Mouse (Mus musculus) spleen, adult 2 months (tissue): ENCODE results near the gene Gm11569. TPM values are rescaled to one million over a fixed set of nuclear protein-coding genes. Genes with fewer than 3 reads are reported as not detected.
"Not testable (repeated sequence)": the region's sequence is repeated elsewhere in the genome, so short reads cannot be mapped to it uniquely, and the experiment has no call there.

ENCODE experiments used
- DNase-seq, 2 experiments: peaks; one replicate each; pipeline versions ENCODE4 v3.0.0 to v3.0.0-alpha.2; 2012 to 2021; ENCODE audit warnings: low spot score in 2 of 2, low read depth in 1 of 2
- H3K27ac ChIP-seq: fragments of 200-500 bp; 2 replicates; pipeline ENCODE4 v1.5.1; 2012; ENCODE audit warnings: low read length, inconsistent platforms; ENCODE audit not compliant: insufficient read depth
- H3K27me3 ChIP-seq: fragments of 200-500 bp; 2 replicates; pipeline ENCODE4 v1.6.1; 2012; ENCODE audit warnings: mild to moderate bottlenecking, moderate library complexity, low read length, inconsistent platforms; ENCODE audit not compliant: control insufficient read depth, insufficient read depth
- H3K36me3 ChIP-seq: fragments of 200-500 bp; 2 replicates; pipeline ENCODE4 v1.6.1; 2012; ENCODE audit warnings: mild to moderate bottlenecking, low read length, inconsistent platforms; ENCODE audit not compliant: control insufficient read depth, insufficient read depth
- H3K4me1 ChIP-seq: fragments of 200-500 bp; 2 replicates; pipeline ENCODE4 v1.6.1; 2011; ENCODE audit warnings: inconsistent platforms; ENCODE audit not compliant: control insufficient read depth, insufficient read depth, insufficient read length
- H3K4me3 ChIP-seq: fragments of 200-500 bp; 2 replicates; pipeline ENCODE4 v1.5.1; 2011; ENCODE audit warnings: mild to moderate bottlenecking, inconsistent platforms; ENCODE audit not compliant: insufficient read depth, insufficient read length; ENCODE audit errors: extremely low read depth
- CTCF ChIP-seq: fragments of 200-500 bp; IDR thresholded peaks from 2 replicates; pipeline ENCODE4 v1.5.1; 2011; ENCODE audit warnings: mild to moderate bottlenecking, inconsistent platforms; ENCODE audit not compliant: insufficient read depth, insufficient read length, insufficient replicate concordance; ENCODE audit errors: extremely low read depth
- POLR2A ChIP-seq: fragments of 200-500 bp; IDR thresholded peaks from 2 replicates; pipeline ENCODE4 v1.6.1; 2011; ENCODE audit warnings: low read depth, low read length, inconsistent platforms
- WGBS: fragments of 180-500 bp; shearing (Covaris S2); methylation state at CpG from one replicate; pipeline ENCODE4 v1.1.7; 2018; 5-methylcytosine and 5-hydroxymethylcytosine counted together
- polyA plus RNA-seq: library from polyadenylated mRNA; depleted of rRNA; stranded (reverse); fragments of >200 nt; gene quantifications from 2 replicates; pipeline ENCODE4 v1.2.3, GENCODE M21; 2012; rRNA removed

The Gm11569 gene
- polyA plus RNA-seq, 1 experiment = not detected

DNA sequence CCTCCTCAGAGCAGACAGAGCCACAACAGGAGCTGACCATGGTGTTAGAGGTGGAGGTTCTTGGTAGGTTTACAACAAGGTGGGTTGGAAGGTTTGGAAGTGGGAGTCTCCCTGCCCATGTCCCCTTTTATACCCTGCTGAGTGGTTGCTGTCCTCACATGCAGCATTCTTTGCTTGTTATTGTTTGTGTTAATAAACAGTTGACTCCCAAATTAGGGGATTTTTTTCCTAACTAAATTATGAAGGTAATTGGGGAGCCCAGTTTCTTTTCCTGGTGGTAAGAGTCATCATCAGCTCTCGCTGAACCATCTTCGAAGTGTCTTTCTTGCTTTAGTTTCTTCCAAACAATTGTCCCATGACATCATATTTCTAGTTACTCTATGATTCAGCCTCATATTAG lies 18.1 kb downstream of the Gm11569 start, which contains the start of gene Krtap4-8:
Krtap4-8 (minus strand) TSS at position 101 of the 400 bp plus-strand sequence.
- 89% methylated on average over 2 of the region's 2 CpGs for WGBS
- no peak for DNase-seq
- TF ChIP-seq CTCF (no peak), POLR2A (no peak)
- H3K27me3 ChIP-seq = no peaks in the 10 kb centered on the region
- H3K4me3 ChIP-seq = no peak within 1 kb of the TSS
- no peaks in the 10 kb centered on the region for H3K36me3 ChIP-seq
- H3K4me1 ChIP-seq = no peaks in the 10 kb centered on the region
- no peak within 1 kb of the TSS for H3K27ac ChIP-seq

- H3K4me1 ChIP-seq = no peaks in the 10 kb centered on the region
- no peak for DNase-seq
- TF ChIP-seq POLR2A (no peak), CTCF (no peak)
- H3K36me3 ChIP-seq = no peaks in the 10 kb centered on the region
- no peaks in the 10 kb centered on the region for H3K27me3 ChIP-seq
- 79% methylated on average over 7 of the region's 7 CpGs for WGBS
- H3K4me3 ChIP-seq = no peak overlapping the region
- no peak overlapping the region for H3K27ac ChIP-seq
Observed at GRCm38 (mm10) chr11:99778401-99778800, 20.3 kb downstream of the Gm11569 start.

DNA sequence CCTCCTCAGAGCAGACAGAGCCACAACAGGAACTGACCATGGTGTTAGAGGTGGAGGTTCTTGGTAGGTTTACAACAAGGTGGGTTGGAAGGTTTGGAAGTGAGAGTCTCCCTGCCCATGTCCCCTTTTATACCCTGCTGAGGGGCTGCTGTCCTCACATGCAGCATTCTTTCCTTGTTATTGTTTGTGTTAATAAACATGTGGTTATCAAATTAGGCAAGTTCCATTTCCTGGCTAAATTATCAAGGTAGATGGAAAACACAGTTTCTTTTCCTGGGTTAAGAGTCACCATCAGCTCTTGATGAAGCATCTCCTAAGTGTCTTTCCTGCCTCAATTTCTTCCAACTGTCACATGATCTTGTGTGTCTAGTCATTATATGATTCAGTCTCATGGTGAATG lies 25.9 kb downstream of the Gm11569 start, which contains the start of gene Gm11595:
Gm11595 (minus strand) TSS at position 101 of the 400 bp plus-strand sequence.
- not testable (repeated sequence) for H3K36me3 ChIP-seq, DNase-seq, H3K4me3 ChIP-seq, H3K4me1 ChIP-seq, H3K27ac ChIP-seq, H3K27me3 ChIP-seq

DNA sequence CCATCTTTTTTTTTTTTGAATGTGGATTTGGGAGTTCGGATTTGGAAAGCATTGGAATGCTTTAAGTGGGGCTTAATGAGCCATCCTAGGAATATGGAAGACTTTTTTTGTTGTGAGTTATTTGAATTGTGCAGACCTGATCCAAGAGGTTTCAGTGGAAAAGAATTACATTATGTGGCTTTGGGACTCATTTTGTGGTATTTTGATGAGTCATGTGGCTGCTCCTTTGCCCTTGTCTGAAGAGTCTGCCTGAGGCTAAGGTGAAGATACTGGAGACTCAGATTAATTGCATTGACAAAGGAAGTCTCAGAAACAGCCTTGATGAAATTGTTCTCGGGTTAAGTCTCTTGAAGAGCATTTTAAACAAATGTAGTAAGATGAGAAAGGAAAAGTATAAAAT lies 30.3 kb downstream of the Gm11569 start:
- Histone ChIP-seq H3K4me1 (no peaks in the 10 kb centered on the region), H3K27me3 (no peaks in the 10 kb centered on the region), H3K36me3 (no peaks in the 10 kb centered on the region), H3K27ac (no peak overlapping the region), H3K4me3 (no peak overlapping the region)
- TF ChIP-seq POLR2A (no peak), CTCF (no peak)
- WGBS = 77% methylated on average over 2 of the region's 2 CpGs
- no peak for DNase-seq

DNA sequence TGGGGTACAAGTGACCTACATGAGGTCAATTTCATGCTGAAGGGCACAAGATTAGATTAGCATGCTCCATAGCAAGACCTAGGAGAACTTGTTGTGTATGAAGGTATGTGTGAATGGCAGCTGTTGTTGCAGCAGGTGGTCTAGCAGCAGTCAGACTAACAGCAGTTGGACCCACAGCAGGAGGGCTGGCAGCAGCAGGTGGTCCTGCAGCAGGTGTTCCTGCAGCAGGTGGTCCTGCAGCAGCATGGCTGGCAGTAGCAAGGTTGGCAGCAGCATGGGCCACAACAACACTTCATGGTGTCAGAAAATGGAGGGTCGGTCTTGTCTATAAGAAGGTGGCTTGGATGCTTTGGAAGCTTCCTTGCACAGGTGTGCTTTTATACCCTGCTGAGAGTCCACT lies 39.9 kb downstream of the Gm11569 start:
- H3K36me3 ChIP-seq = no peaks in the 10 kb centered on the region
- WGBS = 87% methylated on average over 1 of the region's 1 CpGs
- no peak for DNase-seq
- H3K27ac ChIP-seq = no peak overlapping the region
- H3K4me3 ChIP-seq = no peak overlapping the region
- no peaks in the 10 kb centered on the region for H3K4me1 ChIP-seq
- H3K27me3 ChIP-seq = no peaks in the 10 kb centered on the region
- no peak for TF ChIP-seq CTCF
- TF ChIP-seq POLR2A = no peak

Other genes starting within 250 kb of the Gm11569 start
- gene Krtap3-3, start 248.1 kb downstream of the Gm11569 start, polyA plus RNA-seq = not detected in 2 replicates
- not detected in 2 replicates for gene Krtap3-2, start 242.1 kb downstream of the Gm11569 start, polyA plus RNA-seq
- not detected in 2 replicates for gene Gm11939, start 239.5 kb downstream of the Gm11569 start, polyA plus RNA-seq
- not detected in 2 replicates for gene Krtap3-1, start 232.3 kb downstream of the Gm11569 start, polyA plus RNA-seq
- not detected in 2 replicates for gene Krtap1-5, start 217.9 kb downstream of the Gm11569 start, polyA plus RNA-seq
- gene Krtap1-4, start 215.3 kb downstream of the Gm11569 start, polyA plus RNA-seq = not detected in 2 replicates
- not detected in 2 replicates for gene Krtap1-3, start 207.6 kb downstream of the Gm11569 start, polyA plus RNA-seq
- not detected in 2 replicates for gene Krtap9-3, start 200.8 kb downstream of the Gm11569 start, polyA plus RNA-seq
- gene Gm11938, start 195.6 kb downstream of the Gm11569 start, polyA plus RNA-seq = not detected in 2 replicates
- not detected in 2 replicates for gene Gm11937, start 188.7 kb downstream of the Gm11569 start, polyA plus RNA-seq
- not detected in 2 replicates for gene Krtap2-4, start 184.1 kb downstream of the Gm11569 start, polyA plus RNA-seq
- gene Gm11562, start 178.5 kb downstream of the Gm11569 start, polyA plus RNA-seq = not detected in 2 replicates
- not detected in 2 replicates for gene Krtap4-1, start 170.7 kb downstream of the Gm11569 start, polyA plus RNA-seq
- not detected in 2 replicates for gene Krtap4-2, start 163.8 kb downstream of the Gm11569 start, polyA plus RNA-seq
- not detected in 2 replicates for gene Krtap4-7, start 154.8 kb downstream of the Gm11569 start, polyA plus RNA-seq
- gene Gm11555, start 148.7 kb downstream of the Gm11569 start, polyA plus RNA-seq = not detected in 2 replicates
- not detected in 2 replicates for gene Gm11563, start 140.0 kb downstream of the Gm11569 start, polyA plus RNA-seq
- gene Krtap4-6, start 133.0 kb downstream of the Gm11569 start, polyA plus RNA-seq = not detected in 2 replicates
- not detected in 2 replicates for gene Gm14190, start 108.2 kb downstream of the Gm11569 start, polyA plus RNA-seq
- gene Gm14180, start 64.6 kb downstream of the Gm11569 start, polyA plus RNA-seq = not detected in 2 replicates
- not detected in 2 replicates for gene Gm11595, start 26.0 kb downstream of the Gm11569 start, polyA plus RNA-seq
- not detected in 2 replicates for gene Krtap4-8, start 18.2 kb downstream of the Gm11569 start, polyA plus RNA-seq
- gene Krtap4-9, start 13.7 kb downstream of the Gm11569 start, polyA plus RNA-seq = not detected in 2 replicates
- not detected in 2 replicates for gene Gm11596, start 5.5 kb downstream of the Gm11569 start, polyA plus RNA-seq
- gene Gm11554, start 5.5 kb upstream of the Gm11569 start, polyA plus RNA-seq = not detected in 2 replicates
- gene Krtap4-13, start 11.0 kb upstream of the Gm11569 start, polyA plus RNA-seq = not detected in 2 replicates
- not detected in 2 replicates for gene Gm11564, start 16.7 kb upstream of the Gm11569 start, polyA plus RNA-seq
- not detected in 2 replicates for gene 2300003K06Rik, start 39.1 kb upstream of the Gm11569 start, polyA plus RNA-seq
- not detected in 2 replicates for gene Krtap4-16, start 52.7 kb upstream of the Gm11569 start, polyA plus RNA-seq
- gene Gm11568, start 59.0 kb upstream of the Gm11569 start, polyA plus RNA-seq = not detected in 2 replicates
- gene Gm11559, start 65.5 kb upstream of the Gm11569 start, polyA plus RNA-seq = not detected in 2 replicates
- not detected in 2 replicates for gene Krtap9-1, start 74.5 kb upstream of the Gm11569 start, polyA plus RNA-seq
- gene Gm11567, start 80.3 kb upstream of the Gm11569 start, polyA plus RNA-seq = not detected in 2 replicates
- gene Krtap31-1, start 109.0 kb upstream of the Gm11569 start, polyA plus RNA-seq = not detected in 2 replicates
- gene Gm11565, start 115.8 kb upstream of the Gm11569 start, polyA plus RNA-seq = not detected in 2 replicates
- gene Krtap31-2, start 137.4 kb upstream of the Gm11569 start, polyA plus RNA-seq = not detected in 2 replicates
- gene Krtap9-5, start 149.5 kb upstream of the Gm11569 start, polyA plus RNA-seq = not detected in 2 replicates
- gene Krtap29-1, start 180.1 kb upstream of the Gm11569 start, polyA plus RNA-seq = not detected in 2 replicates
- gene Krtap16-1, start 187.7 kb upstream of the Gm11569 start, polyA plus RNA-seq = not detected in 2 replicates
- not detected in 2 replicates for gene Krtap17-1, start 195.1 kb upstream of the Gm11569 start, polyA plus RNA-seq
- gene Krt33a, start 217.3 kb upstream of the Gm11569 start, polyA plus RNA-seq = not detected in 2 replicates
- not detected in 2 replicates for gene Krt33b, start 230.9 kb upstream of the Gm11569 start, polyA plus RNA-seq
- gene Krt34, start 242.6 kb upstream of the Gm11569 start, polyA plus RNA-seq = not detected in 2 replicates